Mouse (Mus musculus) large intestine, adult 2 months (tissue): ENCODE measurements around the gene Arid2. TPM values are rescaled to one million over a fixed set of nuclear protein-coding genes. Genes with fewer than 3 reads are reported as not detected.
"Not testable (repeated sequence)": the region's sequence is repeated elsewhere in the genome, so short reads cannot be mapped to it uniquely, and the experiment has no call there.

Experiments
- DNase-seq: peaks from one replicate; pipeline ENCODE4 v3.0.0-alpha.2; 2012; ENCODE audit warnings: low read depth, low spot score
- WGBS: fragments of 180-500 bp; shearing (Covaris S2); methylation state at CpG from one replicate; pipeline ENCODE4 v1.1.7; 2018; 5-methylcytosine and 5-hydroxymethylcytosine counted together
- polyA plus RNA-seq: library from polyadenylated mRNA; depleted of rRNA; stranded (reverse); fragments of >200 nt; gene quantifications from 2 replicates; pipeline ENCODE4 v1.2.3, GENCODE M21; 2012; rRNA removed

Gene Arid2
- polyA plus RNA-seq, 1 experiment, result 5.5 TPM

DNA sequence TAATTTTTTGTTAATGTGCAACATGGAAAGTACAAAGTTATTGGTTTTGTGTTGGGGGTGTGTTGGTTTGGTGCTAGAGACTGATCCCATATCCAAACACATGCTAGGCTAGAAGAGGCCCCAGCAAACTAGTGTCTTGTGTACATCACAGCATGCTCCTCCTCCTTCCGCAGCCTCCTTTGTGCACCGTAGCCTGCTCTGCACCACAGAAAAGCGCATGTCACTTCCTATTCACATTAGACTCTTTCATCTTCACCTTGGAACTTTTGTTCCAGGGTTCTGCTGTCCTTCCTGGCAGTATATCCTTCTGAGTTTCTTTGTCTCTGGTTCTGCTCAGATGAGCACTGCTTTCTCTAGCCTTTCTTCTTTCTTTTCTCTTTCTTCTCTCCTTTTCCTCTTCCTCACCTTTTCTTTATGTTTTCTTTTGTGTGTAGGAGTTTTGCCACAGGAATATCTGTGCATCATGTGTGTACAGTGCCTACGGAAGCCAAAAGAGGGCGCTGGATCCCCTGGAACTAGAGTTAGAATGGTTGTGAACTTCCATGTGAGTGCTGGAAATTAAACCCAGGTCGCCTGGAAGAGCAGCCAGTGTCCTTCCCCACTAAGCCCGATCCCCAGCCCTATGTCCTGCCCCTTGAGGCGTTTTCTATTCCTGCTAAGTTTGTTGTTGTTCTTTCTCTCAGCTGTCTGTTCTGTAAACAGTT lies 109.5 kb downstream of the Arid2 start:
- no peak for DNase-seq
- 85% methylated on average over 8 of the region's 8 CpGs for WGBS

DNA sequence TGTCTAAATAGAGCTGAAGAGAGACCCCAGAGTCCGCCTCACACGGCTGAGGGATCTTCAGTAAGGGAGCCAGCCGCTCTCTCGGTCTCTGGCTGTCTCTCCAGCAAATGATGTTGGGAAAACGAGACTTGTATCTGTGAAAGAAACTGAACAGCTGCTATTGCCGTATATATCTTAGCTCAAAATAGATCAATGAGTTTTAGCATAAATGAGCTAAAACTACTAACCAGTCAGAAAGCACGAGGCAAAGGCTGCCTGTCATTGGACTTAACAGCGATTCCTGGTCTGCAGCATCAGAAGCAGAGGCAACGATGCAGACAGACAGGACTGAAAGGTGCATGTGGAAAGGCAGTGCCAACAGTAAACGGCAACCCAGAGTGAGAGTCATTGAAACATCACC lies 111.0 kb downstream of the Arid2 start:
- no peak for DNase-seq
- WGBS, result 88% methylated on average over 10 of the region's 10 CpGs

DNA sequence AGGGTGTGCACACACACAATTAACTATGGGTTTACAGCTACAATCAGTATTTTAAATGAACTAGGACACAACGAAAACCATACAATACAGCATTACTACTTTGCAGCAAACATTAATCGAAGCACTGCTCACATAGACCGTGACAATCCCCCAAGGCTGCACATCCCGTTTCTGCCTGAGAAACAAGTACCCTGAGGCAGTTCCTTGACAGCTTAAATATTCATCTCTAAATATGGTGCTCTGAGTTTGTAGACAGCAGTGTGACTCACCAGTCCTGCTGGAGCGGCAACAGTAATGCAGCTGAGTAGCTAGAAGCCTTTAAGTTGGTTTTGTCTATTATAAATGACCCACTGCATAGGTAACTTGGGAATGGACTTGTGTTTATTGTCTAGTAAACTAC lies 118.2 kb downstream of the Arid2 start:
- DNase-seq, result no peak

DNA sequence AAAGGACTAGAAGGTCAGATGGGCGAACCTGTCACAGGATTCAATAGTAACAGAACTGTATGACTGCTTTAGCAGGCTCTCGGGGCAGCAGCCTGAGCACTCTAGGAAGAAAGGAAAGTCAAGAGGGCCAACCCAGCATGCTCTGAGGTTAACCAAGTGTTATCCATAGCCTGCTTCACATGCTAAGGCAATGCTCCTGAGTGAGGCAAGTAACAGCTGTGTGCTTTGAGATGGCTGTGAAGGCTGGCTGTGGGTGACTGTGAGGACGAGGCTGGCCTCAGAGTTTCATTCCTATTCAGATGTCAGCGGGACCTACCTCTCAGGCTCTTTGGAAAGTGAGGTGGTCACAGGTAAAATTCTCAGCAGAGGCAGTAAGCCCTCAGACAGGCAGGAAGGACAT lies 118.9 kb downstream of the Arid2 start:
- no peak for DNase-seq
- WGBS, result 89% methylated on average over 4 of the region's 4 CpGs

More for the DNA sequence above, 118.2 kb downstream of the Arid2 start:
- WGBS, result 73% methylated on average over 5 of the region's 5 CpGs

DNA sequence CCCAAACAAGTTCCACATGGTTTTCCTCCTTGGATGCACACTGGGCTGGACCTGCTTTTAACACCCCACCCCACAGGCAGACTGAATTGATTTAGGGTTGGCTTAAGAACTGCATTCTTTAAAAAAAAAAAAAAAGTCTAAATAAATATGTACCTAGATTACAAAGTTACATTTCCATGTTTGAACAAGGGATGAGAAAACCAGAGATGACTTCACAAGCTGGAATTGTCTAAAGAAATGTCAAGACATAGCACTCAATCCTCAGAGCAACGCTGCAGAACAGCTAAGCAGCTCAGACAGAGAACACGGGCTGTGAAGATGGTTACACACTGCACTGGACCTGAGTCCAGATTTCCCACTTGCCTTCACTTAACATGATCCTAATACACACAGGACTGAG lies 119.8 kb downstream of the Arid2 start:
- WGBS, result 29% methylated on average over 2 of the region's 2 CpGs
- DNase-seq, result no peak

DNA sequence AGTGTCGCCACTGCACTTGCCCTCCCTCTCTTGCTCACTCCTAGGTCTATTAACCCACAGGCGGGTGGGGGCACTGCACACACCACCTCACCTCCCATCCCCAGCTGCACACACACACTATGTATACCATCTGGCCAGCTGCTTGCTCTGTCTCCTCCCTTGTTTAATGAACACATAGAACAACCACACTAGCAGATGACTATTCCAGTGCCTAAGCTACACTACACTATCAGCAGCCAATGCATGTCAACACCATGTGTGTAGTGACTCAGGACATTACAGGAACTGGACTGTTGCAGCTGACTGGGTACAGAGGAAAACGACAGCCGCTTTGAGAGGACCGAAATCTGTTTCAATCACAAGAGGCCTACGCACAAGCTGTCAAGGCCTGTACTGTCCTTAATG lies 121.4 kb downstream of the Arid2 start:
- WGBS, result 77% methylated on average over 6 of the region's 6 CpGs
- DNase-seq, result no peak

DNA sequence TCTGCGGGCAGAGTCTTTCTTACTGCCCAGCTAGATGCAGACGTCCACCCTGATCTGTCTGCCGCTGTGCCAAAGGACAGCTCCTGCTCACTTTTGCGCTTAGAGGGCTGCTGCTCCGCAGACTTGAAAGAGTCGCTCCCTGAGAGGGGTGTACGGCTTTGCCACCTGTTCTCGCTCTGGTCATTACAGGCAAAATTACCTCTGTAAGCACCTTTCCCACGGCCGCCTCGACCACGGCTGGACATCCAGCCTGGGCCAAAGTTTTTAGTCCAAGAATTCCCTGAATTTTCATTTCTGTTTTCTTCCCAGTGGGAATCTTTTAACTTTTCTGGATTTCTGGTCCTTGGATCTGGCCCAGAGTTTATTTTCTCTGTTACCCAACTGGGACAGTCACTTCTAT lies 130.8 kb downstream of the Arid2 start:
- WGBS, result 93% methylated on average over 12 of the region's 12 CpGs
- DNase-seq, result no peak

DNA sequence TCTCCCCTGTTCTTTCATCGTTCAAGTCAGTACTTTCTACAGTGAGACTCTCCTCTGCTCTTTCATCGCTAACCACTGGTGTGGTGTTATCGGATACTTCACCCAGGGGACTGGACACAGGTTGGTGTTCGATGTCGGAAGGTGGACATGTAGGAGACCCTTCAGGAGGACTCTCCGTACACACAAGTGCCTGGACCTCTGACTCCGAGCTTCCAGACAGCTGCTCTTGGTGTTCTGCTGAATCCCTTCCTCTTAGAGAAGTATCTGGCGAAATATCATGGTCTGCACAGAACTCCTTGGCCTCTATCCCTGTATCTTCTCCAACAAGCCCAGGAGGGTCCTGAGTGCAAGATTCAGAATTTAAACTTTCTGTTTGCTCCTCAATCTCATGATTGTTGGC lies 132.6 kb downstream of the Arid2 start:
- DNase-seq, result no peak
- 94% methylated on average over 8 of the region's 8 CpGs for WGBS

DNA sequence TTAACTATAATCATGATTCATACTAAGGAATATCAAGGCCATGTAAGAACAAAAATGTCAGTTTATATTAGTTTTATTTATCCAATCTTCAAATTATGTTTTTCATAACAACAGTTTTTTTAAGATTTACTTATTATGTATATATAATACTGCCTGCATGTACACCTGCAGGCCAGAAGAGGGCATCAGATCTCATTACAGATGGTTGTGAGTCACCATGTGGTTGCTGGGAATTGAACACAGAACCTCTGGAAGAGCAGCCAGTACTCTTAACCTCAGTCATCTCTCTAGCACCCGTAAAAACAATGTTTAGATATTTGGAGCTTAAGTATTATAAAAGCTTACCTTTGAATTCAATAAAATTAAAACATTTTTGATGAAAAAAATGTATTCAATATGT lies 146.9 kb downstream of the Arid2 start:
- 98% methylated on average over 1 of the region's 1 CpGs for WGBS
- DNase-seq, result no peak

DNA sequence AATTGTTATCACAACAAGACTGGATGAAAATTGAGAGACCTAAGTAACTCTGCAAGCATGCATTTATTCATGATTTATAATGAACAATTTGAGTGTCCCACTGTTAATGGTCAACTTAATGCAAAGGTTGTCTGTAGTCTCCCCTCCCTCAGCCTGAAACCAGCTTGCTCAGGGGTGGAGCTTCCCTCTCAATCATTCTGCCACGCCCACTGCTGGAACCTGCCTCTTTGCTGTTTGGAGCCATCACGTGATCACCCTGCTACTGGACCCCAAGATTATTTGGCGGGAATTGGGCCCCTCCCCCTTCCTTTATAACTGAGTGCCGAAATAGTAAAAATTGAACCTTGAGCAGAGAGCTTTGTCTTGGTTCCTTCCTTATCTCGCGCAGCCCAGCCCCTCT lies 154.2 kb downstream of the Arid2 start:
- not testable (repeated sequence) for DNase-seq
- WGBS, result 55% methylated on average over 6 of the region's 6 CpGs

DNA sequence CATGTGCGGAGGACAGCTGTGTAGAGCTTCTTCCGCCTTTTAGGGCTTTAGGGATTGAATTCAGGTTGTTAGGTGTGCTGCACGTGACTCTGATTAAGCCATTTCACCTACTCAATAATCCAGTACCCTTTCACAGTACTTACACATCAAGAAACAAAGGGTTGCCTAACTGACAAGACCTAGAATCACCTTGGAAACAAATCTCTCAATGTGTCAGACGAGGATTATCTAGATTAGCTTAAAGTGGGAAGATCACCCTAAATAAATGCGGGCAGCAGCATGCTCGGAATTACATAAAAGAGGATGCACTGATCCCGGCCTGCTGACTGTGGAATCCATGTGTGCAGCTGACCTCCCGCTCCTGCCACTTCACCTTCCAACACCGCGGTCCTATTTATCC lies 159.5 kb downstream of the Arid2 start:
- WGBS, result 90% methylated on average over 10 of the region's 10 CpGs
- no peak for DNase-seq

DNA sequence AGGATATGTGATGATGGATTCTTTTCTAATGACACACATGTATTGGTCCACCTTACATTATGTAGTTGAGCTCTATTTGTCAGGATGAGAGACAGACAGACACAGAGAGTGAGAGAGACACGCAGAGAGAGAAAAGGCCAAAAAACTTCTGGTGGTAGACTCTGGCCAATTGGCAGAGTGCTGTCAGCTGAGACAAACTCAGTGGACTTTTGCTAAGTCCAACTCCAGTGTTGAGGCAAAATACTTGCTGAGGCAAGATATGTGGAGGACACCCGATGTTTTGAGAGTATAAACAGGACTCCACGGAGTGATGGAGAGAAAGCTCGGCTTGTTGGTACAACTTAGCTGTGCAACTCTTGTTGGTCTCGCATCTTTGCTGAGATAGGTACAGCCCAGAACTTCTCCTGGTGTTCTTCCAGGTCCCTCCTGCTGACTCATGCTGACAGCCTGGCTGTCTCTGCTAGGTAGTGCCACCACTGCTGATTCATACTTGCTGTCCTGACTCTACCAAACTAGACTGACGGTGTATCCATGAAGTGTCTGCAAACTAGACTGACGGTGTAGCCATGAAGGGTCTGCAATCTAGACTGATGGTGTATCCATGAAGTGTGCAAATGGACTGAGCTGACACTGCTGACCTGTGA lies 161.5 kb downstream of the Arid2 start:
- DNase-seq, result no peak
- 74% methylated on average over 7 of the region's 7 CpGs for WGBS

DNA sequence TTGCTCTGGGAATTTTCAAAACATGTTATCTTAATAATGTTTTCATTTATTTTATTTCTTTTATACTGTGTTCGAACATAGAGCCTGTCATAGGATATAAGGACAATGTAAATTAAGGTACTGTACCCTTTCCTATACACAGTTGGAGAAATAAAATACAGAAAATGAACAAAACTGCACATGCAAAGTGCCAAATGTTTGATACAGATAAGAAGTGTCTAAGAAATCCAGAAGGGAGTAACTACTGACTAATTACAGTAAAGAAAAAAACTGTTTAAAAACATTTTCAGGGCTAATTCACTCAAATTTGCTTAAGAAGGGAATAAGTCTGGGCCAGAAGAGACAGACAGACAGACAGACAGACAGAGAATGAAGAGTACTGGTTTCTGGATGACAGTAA lies 166.0 kb downstream of the Arid2 start:
- no peak for DNase-seq
- WGBS, result 49% methylated on average over 1 of the region's 1 CpGs

Other genes with a start within 250 kb of the Arid2 start
- 11.6 and 16.5 TPM in 2 replicates for gene Scaf11, start 173.3 kb downstream of the Arid2 start, polyA plus RNA-seq